Mouse (Mus musculus): Measurements from ENCODE around the gene Prdm5.

DNA sequence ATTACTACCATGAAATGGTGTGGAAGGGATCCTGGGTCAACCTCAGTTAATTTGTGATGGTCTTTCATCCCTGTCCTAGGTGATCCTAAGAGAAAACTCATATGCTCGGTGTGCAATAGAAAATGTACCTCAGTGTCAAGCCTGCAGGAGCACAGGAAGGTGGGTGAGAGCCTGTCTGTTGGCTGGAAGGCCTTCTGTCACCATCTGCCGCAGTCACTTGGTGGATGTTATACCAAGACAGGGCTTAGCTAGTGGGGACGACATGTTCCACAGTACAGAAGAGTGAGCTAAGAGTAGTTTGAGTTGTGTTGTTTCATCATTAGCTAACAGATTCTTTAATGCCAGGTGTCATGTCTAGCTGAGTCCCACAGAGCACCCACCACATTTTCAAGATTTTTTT is 84.0 kb downstream of the Prdm5 start:
- TF ChIP-seq CTCF (IDR thresholded peaks at IDR 0.05; ENCODE audit: borderline replicate concordance, insufficient read depth, low read length) (no peak), POLR2A (IDR thresholded peaks at IDR 0.05; ENCODE audit: low read depth, low read length) (no peak)
